Mouse (Mus musculus) frontal cortex, postnatal 14 days (tissue): ENCODE measurements at regions not wholly inside any gene's neighbourhood (a gene's known extent, or its start where the extent isn't known, plus 50 kb on each side); places are given as distances from the start of the nearest gene placed in this dataset.
A peak's percentile ranks its signal among the peaks of the same experiment; 100 is the strongest.

Experiments
- DNase-seq, 2 experiments: peaks; one replicate each; pipeline ENCODE4 v3.0.0; 2022; ENCODE audit warnings: low spot score in 2 of 2

DNA sequence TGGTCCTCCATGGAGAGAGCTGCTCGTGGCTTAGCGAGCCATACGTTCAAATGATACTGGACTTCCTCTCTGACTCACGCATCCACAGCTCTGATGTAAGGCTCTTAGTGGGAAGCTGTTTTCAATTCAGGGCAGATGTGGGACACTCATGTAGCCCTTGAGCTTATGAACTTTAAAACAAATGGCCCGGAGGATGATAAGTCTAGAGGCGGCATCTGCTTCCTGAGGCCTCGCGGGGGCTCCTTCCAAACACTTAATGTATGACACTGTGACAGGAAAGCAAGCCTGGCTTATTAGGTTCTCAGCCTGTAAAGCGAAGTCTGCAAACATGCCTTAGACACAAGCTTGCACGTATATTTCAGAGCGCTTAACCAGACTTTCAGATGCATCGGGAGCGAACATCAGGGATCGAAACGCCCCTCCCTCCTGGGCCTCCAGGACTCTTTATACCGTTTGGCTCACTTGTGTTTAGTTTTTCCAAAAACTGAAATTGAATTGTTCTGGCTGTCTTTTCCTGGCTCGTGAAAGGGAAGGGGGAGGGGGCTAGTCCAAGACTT lies 59.4 kb upstream of the Sash1 start:
- DNase-seq, result no peak

DNA sequence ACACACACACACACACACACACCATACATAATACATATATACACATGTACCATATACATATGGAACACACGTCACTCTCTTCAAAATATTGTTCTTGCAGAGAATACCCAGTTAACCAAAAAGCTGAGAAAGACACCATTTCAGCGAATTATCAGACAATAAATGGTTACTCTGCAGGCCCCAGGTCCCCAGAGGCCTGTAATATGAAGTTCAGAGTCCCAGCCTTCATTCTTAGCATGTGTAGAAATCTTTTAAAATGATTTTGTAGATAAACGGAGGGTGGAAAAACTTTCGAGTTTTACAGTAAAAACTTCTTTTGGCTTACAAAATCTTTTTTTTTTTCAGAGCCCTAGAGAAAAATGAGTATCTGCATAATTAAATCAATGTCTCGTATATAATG lies 58.7 kb upstream of the Sash1 start:
- DNase-seq, result no peak

DNA sequence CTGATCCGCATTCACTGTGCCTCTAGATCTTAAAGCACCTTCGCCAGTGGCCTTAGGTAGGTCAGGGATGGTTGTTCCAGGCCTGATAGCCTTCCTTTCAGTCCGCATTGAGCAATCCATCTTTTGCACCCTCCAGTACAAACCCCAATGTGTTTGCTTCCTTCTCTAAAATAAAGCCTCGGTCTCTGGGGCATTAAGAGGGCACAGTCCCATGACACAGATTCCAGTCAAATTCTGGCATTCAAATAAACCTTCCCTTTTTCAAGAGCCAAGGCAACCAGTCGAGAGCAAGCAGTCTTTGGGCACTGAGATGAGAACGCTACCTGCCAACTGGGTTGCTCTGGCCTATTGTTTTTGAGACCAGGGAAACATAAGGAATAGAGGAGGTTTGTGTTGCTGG lies 57.8 kb upstream of the Sash1 start:
- peak in 1 of 2 experiments; percentile 16 for DNase-seq

DNA sequence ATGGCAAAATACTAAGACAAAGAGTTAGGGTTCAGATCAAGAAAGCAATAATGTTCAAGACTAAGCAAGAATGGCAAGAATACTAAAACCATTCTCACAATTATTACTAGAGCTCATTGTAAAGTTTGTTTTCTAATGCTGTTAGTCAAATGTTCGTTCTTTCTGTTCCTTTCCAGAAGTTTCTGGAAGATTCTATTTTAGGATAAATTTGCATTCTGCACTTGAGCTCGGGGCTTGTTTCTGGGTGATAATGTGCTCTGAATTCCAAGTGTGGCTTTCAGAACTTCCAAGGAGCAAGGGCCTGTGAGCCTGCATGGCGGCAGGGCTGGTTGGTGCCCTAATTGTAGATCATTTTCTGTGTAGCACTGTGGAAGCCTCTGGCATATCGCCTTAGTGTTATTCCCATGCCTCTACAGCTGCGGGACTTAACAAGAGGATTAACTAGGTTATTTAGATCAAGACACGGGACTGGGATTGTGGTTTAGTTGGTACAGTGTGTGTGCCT lies 57.1 kb upstream of the Sash1 start:
- DNase-seq, result no peak

DNA sequence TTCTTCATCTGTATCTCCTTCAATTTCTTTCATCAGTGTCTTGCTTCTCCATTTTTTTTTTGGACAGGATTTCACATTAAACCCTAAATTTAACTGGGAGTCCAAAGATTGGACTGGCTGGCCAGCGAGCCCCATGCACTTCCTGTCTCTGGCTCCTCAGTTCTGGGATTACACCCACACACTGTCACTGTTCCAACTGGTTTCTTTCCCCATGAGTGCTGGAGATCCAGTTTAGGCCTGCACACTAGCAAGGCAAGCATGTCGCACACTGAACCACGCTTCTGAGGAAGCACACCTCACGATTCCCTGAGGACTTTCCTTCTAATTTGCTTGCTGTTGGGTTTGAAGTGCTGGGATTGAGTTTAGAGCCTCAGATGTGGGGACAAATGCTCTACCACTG lies 50.5 kb upstream of the Sash1 start:
- no peak for DNase-seq
